Mouse (Mus musculus): ENCODE data around the gene Med15. TPM values are rescaled to one million over a fixed set of nuclear protein-coding genes. Genes with fewer than 3 reads are reported as not detected.
A peak's percentile ranks its signal among the peaks of the same experiment; 100 is the strongest.

Gene Med15
- polyA plus RNA-seq, 1 experiment: 86.1 TPM

DNA sequence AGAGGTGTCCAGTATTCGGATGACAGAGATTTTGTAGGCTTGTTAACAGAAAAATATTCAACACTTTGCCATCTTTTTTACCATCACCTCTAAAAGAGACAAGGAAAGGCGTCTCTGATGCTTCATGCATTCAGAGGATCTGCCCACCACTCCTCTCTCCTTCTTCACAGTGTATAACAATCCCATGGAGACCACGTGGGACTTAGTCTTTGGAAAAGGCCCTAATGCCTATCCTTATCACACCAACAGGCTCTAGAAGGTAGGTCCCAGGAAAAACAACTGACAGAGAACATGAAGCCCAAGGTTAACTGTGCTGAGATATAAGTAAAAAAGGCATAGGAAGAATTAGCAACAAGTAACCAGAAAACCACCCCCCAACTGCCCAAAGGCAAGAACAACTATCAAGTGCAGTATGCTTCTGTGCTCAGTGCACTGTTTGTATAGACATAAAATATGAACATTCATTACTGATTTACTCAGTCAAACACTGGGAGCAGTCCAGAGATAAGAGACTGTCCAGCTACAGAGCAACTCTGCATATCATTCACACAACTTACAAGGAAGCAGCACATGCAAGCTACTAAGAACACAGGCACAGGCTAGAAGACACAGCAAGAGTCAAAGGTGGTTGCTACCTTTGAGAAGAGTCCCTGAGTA is 32.2 kb downstream of the Med15 start:
- Histone ChIP-seq H3K27me3 (ENCODE audit: control insufficient read depth, insufficient read depth, low read length) (no peaks in the 10 kb centered on the region), H3K27ac (ENCODE audit: control insufficient read depth, insufficient read depth, low read depth, low read length) (no peak overlapping the region), H3K4me3 (ENCODE audit: control insufficient read depth, low read depth, low read length) (no peak overlapping the region), H3K36me3 (ENCODE audit: control insufficient read depth, insufficient read depth, low read length) (peaks cover 2% of the 10 kb centered on the region), H3K4me1 (ENCODE audit: control insufficient read depth, insufficient read depth, low read length) (no peaks in the 10 kb centered on the region)
- TF ChIP-seq CTCF (IDR thresholded peaks at IDR 0.05; ENCODE audit: control insufficient read depth, insufficient read depth, insufficient replicate concordance, low read depth, low read length) (no peak), POLR2A (IDR thresholded peaks at IDR 0.05; ENCODE audit: control insufficient read depth, low read depth, low read length) (no peak)

- no peak overlapping the region for H3K27ac ChIP-seq (ENCODE audit: control insufficient read depth, insufficient read depth, low read depth, low read length)
- H3K36me3 ChIP-seq (ENCODE audit: control insufficient read depth, insufficient read depth, low read length): peaks cover 2% of the 10 kb centered on the region
- no peak overlapping the region for H3K4me3 ChIP-seq (ENCODE audit: control insufficient read depth, low read depth, low read length)
- TF ChIP-seq POLR2A (IDR thresholded peaks at IDR 0.05; ENCODE audit: control insufficient read depth, low read depth, low read length) (no peak), CTCF (IDR thresholded peaks at IDR 0.05; ENCODE audit: control insufficient read depth, insufficient read depth, insufficient replicate concordance, low read depth, low read length) (no peak)
- H3K4me1 ChIP-seq (ENCODE audit: control insufficient read depth, insufficient read depth, low read length): no peaks in the 10 kb centered on the region
- H3K27me3 ChIP-seq (ENCODE audit: control insufficient read depth, insufficient read depth, low read length): no peaks in the 10 kb centered on the region
Measured at GRCm38 (mm10) chr16:17694860-17695259, 37.8 kb downstream of the Med15 start.

GRCm38 (mm10) chr16:17669886-17670285 is 62.8 kb downstream of the Med15 start:
- Histone ChIP-seq H3K4me1 (ENCODE audit: control insufficient read depth, insufficient read depth, low read length) (no peaks in the 10 kb centered on the region), H3K4me3 (ENCODE audit: control insufficient read depth, low read depth, low read length) (no peak overlapping the region), H3K27ac (ENCODE audit: control insufficient read depth, insufficient read depth, low read depth, low read length) (no peak overlapping the region), H3K36me3 (ENCODE audit: control insufficient read depth, insufficient read depth, low read length) (peaks cover 3% of the 10 kb centered on the region; the same call in 1 of the 2 replicates), H3K27me3 (ENCODE audit: control insufficient read depth, insufficient read depth, low read length) (no peaks in the 10 kb centered on the region)
- TF ChIP-seq CTCF (IDR thresholded peaks at IDR 0.05; ENCODE audit: control insufficient read depth, insufficient read depth, insufficient replicate concordance, low read depth, low read length) (no peak), POLR2A (IDR thresholded peaks at IDR 0.05; ENCODE audit: control insufficient read depth, low read depth, low read length) (no peak)

DNA sequence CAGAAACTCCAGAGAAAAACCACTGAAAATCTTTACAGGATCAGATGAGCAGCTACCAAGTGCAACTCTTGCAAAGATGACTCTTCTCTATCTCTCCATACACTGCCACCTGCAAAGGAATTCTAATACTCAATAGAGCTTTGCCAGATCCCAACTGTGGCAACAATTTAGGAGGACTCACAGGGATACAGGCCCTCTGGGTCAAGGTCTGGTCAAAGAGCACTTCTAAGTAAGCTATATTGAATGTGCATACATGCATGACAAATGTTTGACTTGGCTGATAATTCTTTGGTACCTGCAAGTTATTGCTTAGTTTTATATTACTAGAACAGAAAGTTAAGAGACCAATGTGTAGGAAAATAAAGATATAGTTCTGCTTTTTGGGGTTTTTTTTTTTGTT is 67.1 kb downstream of the Med15 start:
- no peak for TF ChIP-seq POLR2A (IDR thresholded peaks at IDR 0.05; ENCODE audit: control insufficient read depth, low read depth, low read length)
- no peak for TF ChIP-seq CTCF (IDR thresholded peaks at IDR 0.05; ENCODE audit: control insufficient read depth, insufficient read depth, insufficient replicate concordance, low read depth, low read length)
- H3K27me3 ChIP-seq (ENCODE audit: control insufficient read depth, insufficient read depth, low read length): no peaks in the 10 kb centered on the region
- peaks cover 1% of the 10 kb centered on the region; the same call in 1 of the 2 replicates for H3K36me3 ChIP-seq (ENCODE audit: control insufficient read depth, insufficient read depth, low read length)
- no peak overlapping the region for H3K4me3 ChIP-seq (ENCODE audit: control insufficient read depth, low read depth, low read length)
- no peaks in the 10 kb centered on the region for H3K4me1 ChIP-seq (ENCODE audit: control insufficient read depth, insufficient read depth, low read length)
- no peak overlapping the region for H3K27ac ChIP-seq (ENCODE audit: control insufficient read depth, insufficient read depth, low read depth, low read length)

DNA sequence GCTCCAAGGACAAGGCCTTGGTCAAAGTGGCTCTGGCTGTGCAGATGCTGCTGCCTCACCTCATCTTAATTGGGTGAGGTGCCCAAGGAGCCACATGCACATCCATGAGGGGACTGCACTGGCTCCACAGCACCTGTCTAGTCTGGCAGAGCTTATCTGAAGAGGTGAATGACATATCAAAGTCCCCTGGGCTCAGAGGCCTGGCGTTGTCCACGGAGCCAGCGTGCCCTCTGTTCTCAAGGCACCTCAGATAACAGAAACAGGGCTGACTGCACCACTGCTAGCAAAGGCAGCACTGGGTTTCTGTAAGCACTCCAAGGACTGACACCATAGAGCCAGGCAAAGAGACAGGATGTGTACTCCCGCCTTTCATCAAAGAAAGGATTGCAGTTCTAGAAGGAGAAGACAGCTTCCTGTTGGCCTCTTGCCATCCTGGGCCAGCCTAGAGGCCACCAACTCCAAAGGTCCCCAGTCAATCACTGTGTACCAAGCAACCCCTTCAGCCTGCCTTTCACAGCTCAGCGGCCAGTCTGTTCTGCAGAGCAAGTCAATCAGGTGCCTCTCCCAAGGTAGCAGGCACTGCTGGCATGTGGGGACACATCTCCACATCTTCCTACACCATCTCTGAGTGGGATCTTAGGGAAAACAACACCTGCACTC is 76.3 kb downstream of the Med15 start:
- Histone ChIP-seq H3K4me3 (ENCODE audit: control insufficient read depth, low read depth, low read length) (no peak overlapping the region), H3K4me1 (ENCODE audit: control insufficient read depth, insufficient read depth, low read length) (no peaks in the 10 kb centered on the region), H3K27ac (ENCODE audit: control insufficient read depth, insufficient read depth, low read depth, low read length) (no peak overlapping the region), H3K36me3 (ENCODE audit: control insufficient read depth, insufficient read depth, low read length) (no peaks in the 10 kb centered on the region), H3K27me3 (ENCODE audit: control insufficient read depth, insufficient read depth, low read length) (no peaks in the 10 kb centered on the region)
- TF ChIP-seq POLR2A (IDR thresholded peaks at IDR 0.05; ENCODE audit: control insufficient read depth, low read depth, low read length) (no peak), CTCF (IDR thresholded peaks at IDR 0.05; ENCODE audit: control insufficient read depth, insufficient read depth, insufficient replicate concordance, low read depth, low read length) (no peak)

GRCm38 (mm10) chr16:17654188-17654795 is 78.4 kb downstream of the Med15 start:
- peak overlapping the region; percentile 31 for H3K4me3 ChIP-seq (ENCODE audit: control insufficient read depth, low read depth, low read length)
- no peaks in the 10 kb centered on the region for H3K36me3 ChIP-seq (ENCODE audit: control insufficient read depth, insufficient read depth, low read length)
- TF ChIP-seq CTCF (IDR thresholded peaks at IDR 0.05; ENCODE audit: control insufficient read depth, insufficient read depth, insufficient replicate concordance, low read depth, low read length) (no peak), POLR2A (IDR thresholded peaks at IDR 0.05; ENCODE audit: control insufficient read depth, low read depth, low read length) (no peak)
- H3K4me1 ChIP-seq (ENCODE audit: control insufficient read depth, insufficient read depth, low read length): no peaks in the 10 kb centered on the region
- H3K27ac ChIP-seq (ENCODE audit: control insufficient read depth, insufficient read depth, low read depth, low read length): peak overlapping the region; percentile 45
- no peaks in the 10 kb centered on the region for H3K27me3 ChIP-seq (ENCODE audit: control insufficient read depth, insufficient read depth, low read length)

DNA sequence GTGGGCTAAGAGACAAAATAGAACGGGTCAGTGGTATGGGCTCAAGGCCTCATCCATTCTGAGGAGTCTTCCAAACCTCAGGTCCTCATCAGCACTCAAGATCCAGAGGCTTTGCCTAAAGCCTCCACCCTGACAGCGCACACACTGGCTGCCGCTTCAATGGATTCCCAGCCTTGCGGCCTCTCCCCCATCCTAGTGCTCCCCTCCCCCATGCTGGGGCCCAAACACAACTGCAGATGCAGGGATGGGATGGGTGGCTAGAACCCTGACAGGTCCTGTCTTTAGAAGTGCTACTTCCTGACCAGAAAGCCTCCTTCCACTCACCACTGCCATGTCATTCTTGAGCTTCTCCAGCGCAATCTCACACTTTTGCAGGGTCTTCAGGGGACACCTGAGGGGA is 79.1 kb downstream of the Med15 start:
- Histone ChIP-seq H3K4me1 (ENCODE audit: control insufficient read depth, insufficient read depth, low read length) (no peaks in the 10 kb centered on the region), H3K36me3 (ENCODE audit: control insufficient read depth, insufficient read depth, low read length) (no peaks in the 10 kb centered on the region), H3K27ac (ENCODE audit: control insufficient read depth, insufficient read depth, low read depth, low read length) (no peak overlapping the region), H3K27me3 (ENCODE audit: control insufficient read depth, insufficient read depth, low read length) (no peaks in the 10 kb centered on the region), H3K4me3 (ENCODE audit: control insufficient read depth, low read depth, low read length) (peak overlapping the region; percentile 11)
- TF ChIP-seq CTCF (IDR thresholded peaks at IDR 0.05; ENCODE audit: control insufficient read depth, insufficient read depth, insufficient replicate concordance, low read depth, low read length): no peak
- no peak for TF ChIP-seq POLR2A (IDR thresholded peaks at IDR 0.05; ENCODE audit: control insufficient read depth, low read depth, low read length)

All from testis, adult 2 months (tissue).